Mouse (Mus musculus): Measurements from ENCODE around the gene Slc15a3. TPM values are rescaled to one million over a fixed set of nuclear protein-coding genes. Genes with fewer than 3 reads are reported as not detected.

Slc15a3 gene
- total RNA-seq, 2 experiments from 2014 or later, result 3.2 to 3.8 TPM

DNA sequence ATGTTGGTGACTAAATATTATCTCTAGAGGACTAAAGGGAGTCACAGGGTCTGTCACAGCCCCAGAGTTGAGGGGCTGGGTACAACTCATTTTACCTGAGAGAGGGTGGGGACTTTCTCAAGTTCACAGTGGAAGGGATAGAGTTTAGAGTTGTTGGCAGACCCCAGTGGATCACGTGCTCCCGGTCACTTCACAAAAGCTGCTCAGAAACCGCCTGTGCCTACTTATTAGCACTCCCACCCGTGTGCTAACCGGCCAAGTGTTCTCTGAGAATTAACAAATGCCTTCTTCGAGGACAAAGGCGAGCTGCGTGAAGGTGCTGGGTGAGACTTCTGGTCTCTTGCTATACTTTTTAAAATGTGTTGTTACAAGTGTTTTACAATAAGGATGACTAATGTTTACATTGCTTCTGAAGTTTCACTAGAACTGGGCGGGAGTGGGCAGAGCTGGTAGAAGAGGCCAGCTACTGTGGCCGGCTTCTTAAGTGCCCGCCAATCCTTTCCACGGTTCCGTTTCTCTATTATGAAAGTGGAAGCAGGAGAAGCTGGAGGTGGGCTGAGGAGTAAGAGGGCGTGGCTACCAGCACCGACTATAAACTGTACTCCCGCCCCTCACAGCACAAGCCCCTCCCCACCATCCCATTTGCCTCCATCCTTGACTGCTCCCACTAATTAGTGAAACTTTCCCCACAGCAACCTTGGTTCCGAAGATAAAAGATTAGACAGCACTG lies 21.1 kb upstream of the Slc15a3 start:
- no peak for ATAC-seq (replicated peaks; ENCODE audit: low FRiP score, poor library complexity, severe bottlenecking)

DNA sequence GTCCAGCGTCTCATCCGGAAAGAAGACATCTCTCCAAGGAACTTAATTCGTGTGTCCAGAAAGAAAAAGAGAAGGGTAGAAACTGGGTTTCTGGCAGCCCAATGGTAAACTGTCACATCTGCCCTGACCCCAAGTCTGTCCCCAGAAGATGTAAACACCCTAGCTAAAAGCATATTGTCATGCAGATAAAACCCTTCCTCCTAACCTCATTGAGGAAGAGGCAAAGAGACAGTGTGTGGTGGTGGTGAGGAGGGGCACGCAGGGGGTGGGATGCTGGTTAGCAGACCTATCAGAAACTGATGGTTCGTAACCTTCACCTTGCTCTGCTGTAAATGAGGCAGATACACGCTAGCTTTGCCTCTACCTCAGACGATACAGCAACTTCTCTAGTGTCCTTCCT lies 18.2 kb upstream of the Slc15a3 start:
- no peak for ATAC-seq (replicated peaks; ENCODE audit: low FRiP score, poor library complexity, severe bottlenecking)

DNA sequence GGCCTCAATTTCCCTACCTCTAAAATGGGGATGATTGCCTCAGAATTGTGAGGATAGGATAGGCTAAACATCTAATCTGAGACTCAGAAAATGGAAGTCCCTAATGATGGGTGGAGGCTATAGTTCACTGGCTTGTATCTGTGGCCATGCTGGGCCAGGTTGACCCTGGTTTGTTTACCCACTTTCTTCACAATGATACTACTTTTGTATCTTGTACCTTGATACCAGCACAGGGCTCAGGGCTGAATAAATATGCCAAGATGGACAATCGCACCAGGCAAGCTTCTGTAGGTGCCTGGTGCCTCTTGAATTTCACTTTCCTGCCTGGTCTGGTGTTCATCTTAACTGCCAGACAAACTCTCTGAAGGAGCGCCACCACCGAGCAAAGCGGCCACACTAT lies 17.0 kb upstream of the Slc15a3 start:
- ATAC-seq (replicated peaks; ENCODE audit: low FRiP score, poor library complexity, severe bottlenecking), result no peak

DNA sequence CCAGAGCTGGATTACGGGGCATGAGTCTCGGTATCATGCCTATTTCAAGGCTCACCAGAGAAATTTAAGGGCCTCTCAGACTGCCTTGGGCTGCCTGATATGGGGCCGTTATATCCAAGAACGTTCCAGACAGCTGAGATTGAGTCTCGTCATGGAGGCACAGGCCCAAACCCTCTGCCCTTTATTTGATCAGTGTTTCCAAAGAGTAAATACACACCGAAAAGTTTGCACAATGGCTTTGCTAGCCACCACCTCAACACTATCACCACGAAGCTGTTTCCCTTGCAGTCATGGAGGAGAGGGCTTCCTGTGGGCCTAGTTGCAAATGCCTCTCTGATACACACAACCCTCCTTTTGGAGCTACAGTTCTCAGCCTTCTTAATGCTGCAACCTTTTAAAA lies 15.5 kb upstream of the Slc15a3 start:
- no peak for ATAC-seq (replicated peaks; ENCODE audit: low FRiP score, poor library complexity, severe bottlenecking)

DNA sequence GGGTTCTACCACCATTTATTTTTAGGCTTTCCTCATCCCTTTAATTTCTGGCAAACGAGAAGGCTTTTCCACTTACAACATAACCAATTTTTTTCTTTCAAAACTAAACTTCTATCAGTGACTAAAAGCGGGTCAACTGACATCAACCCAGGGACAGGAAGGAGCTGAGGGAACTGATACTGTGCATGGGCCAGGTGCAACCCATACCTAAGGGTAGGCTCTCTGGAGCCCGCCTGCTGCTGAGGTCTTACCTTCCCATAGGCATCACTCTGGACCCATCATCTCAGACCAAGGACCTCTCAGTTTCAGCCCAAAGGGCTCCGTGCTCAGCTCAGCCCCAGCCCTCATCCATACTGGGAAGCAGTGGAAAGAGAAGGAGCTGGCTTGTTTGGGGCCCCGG lies 11.2 kb upstream of the Slc15a3 start:
- no peak for ATAC-seq (replicated peaks; ENCODE audit: low FRiP score, poor library complexity, severe bottlenecking)

DNA sequence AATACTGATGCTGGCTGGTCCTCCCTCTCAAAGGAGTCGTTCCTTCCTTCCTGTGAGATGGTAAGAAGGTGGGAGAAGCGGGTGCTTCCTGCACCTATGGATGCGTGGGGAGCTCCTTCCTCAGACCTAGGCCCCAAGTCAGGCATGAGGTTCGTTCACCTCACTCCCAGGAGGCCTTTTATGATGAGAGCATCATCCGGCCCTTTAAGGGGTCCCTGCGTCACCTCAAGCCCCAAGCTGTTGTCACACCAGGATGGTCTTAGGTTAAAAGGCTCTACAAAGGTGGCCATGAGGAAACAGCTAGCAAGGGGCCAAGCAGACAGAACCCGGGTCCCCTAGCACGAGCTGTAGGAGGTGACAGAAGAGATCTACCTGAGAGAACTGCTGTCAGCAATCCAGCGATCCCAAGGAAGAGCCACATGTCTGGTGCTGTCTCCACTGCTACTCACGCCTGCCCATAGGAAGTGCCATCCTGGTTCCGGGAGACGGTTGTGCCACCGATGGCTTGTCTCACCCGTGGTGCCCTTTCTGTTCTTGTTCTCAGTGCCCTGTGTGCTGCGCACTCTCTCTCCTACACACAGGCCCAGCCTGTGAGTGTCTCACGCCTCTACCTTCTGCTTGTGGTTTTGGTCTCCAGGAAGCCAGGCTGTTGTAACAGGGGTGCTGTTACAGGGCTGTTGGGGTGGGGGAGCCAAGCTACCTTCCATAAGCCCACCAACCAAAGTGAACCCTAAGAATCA lies 9.9 kb upstream of the Slc15a3 start, which contains the start of gene Cd6:
Cd6 (minus strand) TSS at position 623 of the 740 bp plus-strand sequence.
- ATAC-seq (replicated peaks; ENCODE audit: low FRiP score, poor library complexity, severe bottlenecking), result no peak

DNA sequence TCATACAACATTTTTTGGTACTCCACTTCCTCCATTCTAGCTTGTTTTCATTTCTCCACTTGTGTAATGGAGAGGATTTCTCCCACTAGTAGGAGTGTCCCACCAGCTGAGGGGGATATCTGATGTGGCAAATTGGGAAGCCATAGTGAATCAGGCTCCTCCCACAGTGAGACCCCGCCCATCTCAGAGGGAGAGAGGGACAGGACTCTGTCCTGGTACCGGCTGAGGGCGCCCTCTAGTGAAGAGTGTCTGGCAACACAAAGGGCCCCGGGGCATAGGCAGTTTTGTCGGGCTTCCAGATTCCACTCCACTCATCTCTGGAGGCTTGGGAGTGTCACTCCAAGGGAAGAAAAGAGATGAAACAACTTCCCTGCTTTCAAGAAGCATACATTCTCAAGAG lies 8.1 kb upstream of the Slc15a3 start:
- ATAC-seq (replicated peaks; ENCODE audit: low FRiP score, poor library complexity, severe bottlenecking), result no peak

DNA sequence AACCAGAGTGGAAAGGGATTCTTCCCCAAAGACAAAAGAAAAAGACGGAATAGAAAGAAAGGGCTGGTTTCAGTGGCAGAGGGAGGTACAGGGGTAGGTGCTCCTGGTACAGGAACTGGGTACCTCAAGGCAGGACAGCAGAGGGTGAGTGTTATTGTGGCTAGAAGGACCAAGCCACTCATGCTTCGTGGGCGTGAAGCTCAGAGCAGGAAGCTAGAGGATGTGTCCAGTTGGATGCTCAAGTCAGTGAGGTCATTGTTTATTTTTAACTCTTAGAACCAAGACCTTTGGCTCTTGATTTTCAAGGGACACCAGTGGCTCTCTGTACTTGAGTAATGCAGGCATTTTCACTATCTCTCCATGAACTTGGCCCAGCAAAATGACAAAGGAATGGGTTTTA lies 7.5 kb upstream of the Slc15a3 start:
- ATAC-seq (replicated peaks; ENCODE audit: low FRiP score, poor library complexity, severe bottlenecking), result no peak

DNA sequence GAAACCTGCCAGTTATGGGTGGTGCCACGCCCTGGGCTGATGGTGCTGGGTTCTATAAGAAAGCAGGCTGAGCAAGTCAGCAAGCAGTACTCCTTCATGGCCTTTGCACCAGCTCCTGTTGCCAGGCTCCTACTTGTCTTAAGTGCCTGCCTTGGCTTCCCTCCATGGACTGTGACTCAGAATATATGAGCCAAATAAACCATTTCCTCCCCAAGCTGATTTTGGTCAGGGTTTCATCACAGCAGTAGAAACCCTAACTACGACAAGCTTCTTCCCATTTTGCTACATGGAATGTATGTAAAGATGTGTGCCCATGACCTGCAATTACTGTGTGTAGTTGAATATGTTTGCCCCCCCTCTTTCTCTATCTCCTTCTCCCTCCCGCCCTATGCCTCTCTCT lies 5.9 kb upstream of the Slc15a3 start:
- no peak for ATAC-seq (replicated peaks; ENCODE audit: low FRiP score, poor library complexity, severe bottlenecking)

DNA sequence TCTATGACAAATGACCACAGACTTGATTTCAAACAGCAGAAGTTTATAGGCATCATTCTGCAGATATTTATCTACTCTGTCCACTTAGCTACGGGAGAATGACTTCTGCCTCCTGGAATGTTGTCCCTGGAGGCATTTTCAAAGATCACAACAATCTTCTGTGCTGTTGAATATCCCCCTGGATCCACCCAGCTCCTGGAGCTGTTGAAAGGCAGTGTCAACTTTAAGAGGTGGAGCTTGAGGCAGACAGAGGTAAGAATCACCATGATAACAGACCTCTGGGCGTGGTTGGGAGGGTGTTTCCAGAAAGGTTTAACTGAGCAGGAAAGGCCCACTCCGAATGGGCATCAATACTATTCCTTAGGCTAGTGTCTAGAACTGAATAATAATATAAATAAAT lies 3.9 kb upstream of the Slc15a3 start:
- no peak for ATAC-seq (replicated peaks; ENCODE audit: low FRiP score, poor library complexity, severe bottlenecking)

DNA sequence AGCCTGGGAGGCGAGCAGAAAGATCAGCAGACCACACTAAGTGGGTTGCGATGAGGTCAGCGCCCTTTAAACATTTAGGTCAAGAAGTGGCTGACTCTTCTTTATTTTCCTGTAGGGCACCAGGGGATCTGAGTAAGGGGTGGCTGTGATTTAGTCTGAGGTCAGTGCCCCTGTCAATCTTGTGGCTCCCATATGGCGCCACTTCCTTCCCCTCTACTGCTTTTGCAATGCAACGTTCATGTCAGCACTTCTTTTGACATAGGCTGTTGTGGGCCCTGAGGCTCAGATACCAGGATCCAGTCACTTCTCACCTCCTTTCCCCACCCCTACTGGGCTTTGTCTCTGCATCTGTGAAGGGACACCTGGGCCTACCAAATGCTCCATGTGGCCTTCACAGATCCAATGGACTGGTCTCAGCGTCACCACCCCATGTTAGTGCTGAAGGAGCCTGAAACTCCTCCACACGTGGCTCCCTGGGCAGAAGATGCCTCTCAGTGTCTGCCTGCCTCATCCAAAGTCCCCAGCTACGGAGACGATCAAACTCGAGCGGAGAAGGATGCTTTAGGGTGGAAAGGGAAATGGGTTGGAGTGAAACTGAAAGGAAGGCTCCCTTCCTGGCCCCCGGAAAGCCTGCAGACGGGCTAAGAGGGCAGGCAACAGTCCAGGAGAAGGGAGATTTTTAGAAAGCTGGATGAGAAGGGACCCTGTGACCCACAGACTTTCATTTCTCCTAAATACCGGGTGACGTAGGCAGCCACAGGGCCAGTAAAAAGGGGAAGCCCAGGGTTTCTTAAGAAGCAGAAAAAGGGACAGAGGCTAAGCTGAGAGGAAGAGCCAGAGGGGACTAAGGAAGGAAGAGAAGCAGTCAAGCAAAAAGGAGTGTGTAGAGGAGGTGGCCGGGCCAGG lies 2.4 kb downstream of the Slc15a3 start:
- ATAC-seq (replicated peaks; ENCODE audit: low FRiP score, poor library complexity, severe bottlenecking), result no peak

DNA sequence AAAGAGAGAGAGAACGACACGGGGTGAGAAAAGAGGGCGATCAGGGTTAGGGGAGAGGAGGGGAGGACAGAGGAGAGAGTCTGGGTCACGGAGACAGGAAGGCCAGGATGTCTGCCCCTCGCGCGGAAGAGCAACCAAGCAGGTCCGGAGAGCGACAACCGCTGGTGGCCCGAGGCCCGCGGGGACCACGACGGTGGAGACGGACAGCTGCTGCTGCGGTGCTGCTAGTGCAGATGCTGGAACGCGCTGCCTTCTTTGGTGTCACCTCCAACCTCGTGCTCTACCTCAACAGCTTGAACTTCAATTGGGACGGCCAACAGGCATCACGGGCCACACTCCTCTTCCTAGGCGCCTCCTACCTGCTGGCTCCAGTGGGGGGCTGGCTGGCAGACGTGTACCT lies 3.4 kb downstream of the Slc15a3 start:
- no peak for ATAC-seq (replicated peaks; ENCODE audit: low FRiP score, poor library complexity, severe bottlenecking)

DNA sequence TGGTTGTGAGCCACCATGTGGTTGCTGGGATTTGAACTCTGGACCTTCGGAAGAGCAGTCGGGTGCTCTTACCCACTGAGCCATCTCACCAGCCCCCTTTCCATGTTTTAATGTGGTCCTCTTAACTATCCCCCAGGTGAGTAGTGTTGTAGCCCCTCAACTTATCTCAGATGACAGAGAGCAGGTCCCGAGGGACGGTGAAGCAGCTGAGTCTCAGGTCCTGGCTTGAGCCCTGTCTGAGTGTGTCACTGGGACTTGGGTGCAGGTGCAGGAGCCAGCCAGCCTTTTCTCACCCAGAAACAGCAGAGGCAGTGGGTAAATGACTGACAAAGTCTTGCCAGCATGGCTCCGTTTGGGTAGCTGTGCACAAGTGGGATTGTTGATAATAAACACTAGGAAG lies 4.7 kb downstream of the Slc15a3 start:
- no peak for ATAC-seq (replicated peaks; ENCODE audit: low FRiP score, poor library complexity, severe bottlenecking)

DNA sequence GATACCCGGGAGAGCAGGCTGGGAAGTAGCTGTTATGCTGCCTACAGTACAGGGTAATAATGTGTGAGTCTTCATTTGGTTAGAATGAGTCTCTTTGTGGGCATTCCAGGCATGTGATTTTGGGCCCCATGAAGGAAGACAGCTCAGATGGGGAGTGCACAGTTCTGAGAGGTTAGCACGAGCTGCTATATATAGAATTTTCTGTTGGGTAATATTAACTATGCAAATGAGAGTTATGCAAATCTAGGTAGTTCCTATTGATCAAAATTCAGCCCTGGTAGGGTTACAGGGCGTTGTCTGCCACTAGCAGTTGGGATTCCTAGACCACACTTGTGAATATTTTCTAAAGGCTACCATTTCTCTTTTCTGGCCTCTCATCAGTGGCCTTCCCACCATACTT lies 5.9 kb downstream of the Slc15a3 start:
- no peak for ATAC-seq (replicated peaks; ENCODE audit: low FRiP score, poor library complexity, severe bottlenecking)

DNA sequence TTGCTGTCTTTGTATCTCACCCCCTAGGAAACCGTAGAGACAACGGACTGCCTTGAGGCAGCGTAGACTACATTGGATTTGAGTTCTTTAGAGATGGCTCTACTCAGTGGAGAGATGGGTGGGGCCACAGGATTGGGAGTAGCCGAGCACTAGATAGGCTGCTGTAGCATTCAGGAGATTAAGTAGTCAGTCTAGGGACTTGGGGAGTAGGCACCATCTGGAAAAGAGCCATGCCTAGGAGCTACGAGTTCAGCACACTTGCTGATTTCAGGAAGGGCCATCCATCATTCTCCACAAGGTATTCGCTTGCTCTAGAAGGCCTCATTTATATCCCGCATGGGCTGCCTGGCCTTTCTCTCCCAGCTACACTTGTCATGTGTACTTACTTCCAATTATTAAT lies 6.6 kb downstream of the Slc15a3 start:
- ATAC-seq (replicated peaks; ENCODE audit: low FRiP score, poor library complexity, severe bottlenecking), result no peak

DNA sequence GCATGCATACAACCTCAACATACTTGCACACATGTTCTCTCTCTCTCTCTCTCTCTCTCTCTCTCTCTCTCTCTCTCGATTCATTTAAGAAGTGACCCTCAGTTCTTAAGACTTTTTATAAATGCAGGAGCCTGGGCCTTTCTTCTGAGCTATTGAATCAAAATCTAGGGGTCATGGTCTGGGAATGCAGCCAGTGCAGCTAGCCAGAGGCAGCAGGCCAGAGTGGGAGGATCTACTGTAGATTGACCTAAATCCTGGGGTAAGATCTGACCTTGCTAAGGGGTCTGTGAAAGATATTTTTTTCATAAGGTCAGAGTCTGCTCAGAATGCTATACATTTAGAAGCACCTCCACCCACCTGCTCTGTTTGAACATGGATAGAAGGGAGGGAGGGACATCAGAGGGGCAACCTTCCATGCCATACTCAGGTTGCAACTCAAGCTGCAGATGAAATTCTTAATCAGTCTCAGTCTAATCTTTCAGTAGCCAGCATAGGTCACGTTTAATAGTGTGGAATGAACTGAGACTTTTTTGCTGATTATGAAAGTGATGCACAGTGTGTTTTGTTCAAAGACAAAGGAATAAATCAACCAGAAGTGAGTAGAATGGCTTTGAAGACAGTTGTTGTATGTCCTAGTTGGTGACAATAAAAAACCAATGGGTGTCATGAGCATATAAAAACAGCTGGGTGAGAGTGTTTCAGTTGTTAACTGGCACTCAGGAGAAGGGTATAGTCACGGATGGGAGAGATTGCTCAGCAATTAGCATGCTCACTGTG lies 8.0 kb downstream of the Slc15a3 start:
- no peak for ATAC-seq (replicated peaks; ENCODE audit: low FRiP score, poor library complexity, severe bottlenecking)

DNA sequence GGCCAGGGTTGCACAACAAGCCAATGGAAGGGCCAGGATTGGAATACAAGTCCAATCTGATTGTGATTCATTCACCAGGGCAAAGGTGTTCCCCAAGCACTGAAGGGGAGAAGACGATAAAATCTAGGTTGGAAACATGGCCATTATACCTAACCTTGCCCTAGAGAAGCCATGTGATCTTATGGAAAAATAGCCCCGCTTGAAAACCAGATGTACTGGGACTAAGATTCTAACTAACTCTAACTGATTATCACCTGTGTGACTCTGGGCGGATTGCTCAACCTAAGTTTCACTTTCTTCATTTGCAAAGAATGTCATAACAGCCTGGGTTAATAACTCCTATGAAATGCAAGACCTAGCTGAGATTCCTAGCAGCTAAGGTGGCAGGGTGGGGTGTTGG lies 15.9 kb downstream of the Slc15a3 start:
- no peak for ATAC-seq (replicated peaks; ENCODE audit: low FRiP score, poor library complexity, severe bottlenecking)

DNA sequence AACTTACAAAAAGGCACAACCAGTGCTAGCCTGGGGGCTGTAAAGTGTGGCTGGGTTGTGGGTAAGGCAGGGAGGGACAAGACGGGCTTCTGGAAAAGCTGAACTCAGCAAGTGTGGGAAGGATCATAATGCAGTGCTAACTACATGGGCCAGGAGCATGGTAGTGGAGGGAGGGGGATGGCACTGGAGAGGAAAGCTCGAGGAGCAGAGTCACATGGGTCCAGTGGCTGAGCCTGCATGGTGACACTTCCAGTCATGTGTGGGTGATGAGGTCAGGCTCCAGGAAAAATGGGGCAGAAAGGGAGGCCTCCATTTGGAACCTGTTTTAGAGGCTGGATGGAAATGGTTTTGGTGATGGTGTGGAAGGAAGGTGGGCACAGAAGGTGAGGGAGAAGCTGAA lies 17.0 kb downstream of the Slc15a3 start:
- ATAC-seq (replicated peaks; ENCODE audit: low FRiP score, poor library complexity, severe bottlenecking), result no peak

DNA sequence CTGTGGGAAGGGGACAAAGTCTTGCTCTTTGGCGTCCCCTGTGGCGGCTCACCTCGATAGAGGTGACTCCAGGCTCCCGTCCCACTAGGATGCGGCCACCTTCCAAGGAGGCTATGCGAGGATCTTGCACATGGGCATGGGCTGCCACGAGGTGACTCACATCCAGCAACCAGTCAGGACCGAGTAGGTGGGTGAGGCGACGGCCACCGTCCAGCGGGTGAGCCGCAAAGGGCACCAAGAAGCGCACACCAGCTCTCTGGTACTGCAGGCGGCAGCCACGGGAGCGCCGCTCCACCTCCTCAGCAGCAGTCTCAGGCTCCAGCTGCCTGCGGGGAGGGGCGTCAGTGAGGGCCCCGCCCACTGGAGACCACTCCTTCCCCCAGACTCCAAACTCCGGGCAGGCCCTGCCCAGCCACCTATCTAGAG lies 20.6 kb downstream of the Slc15a3 start:
- ATAC-seq (replicated peaks; ENCODE audit: low FRiP score, poor library complexity, severe bottlenecking), result no peak

DNA sequence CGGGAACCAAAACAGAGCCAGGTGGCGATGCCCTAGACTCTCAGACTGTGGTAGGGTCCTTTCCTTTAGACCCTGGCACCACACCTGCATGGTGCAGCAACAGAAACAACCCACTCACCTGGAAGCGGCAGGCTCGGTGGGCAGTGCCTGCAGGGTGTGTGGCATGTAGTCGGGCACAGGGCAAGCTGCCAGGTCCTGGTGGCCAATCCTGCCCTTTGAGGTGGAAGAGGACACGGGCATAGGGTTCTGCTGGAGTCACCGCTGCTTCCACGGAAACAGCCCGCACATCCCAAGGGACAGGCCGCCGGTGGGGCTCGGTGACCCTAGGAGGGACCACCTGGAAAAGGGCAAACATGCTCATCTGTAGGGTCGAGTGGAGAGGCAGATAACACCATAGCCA lies 26.8 kb downstream of the Slc15a3 start:
- no peak for ATAC-seq (replicated peaks; ENCODE audit: low FRiP score, poor library complexity, severe bottlenecking)
